Mouse (Mus musculus): ENCODE data around the gene Glt28d2. TPM values are rescaled to one million over a fixed set of nuclear protein-coding genes. Genes with fewer than 3 reads are reported as not detected.

Gene Glt28d2
- polyA plus RNA-seq (2015; fragmentation: Nextera tagmentation; extraction: Ambion mirVana), result 4.5 and 5.0 TPM in 2 replicates

DNA sequence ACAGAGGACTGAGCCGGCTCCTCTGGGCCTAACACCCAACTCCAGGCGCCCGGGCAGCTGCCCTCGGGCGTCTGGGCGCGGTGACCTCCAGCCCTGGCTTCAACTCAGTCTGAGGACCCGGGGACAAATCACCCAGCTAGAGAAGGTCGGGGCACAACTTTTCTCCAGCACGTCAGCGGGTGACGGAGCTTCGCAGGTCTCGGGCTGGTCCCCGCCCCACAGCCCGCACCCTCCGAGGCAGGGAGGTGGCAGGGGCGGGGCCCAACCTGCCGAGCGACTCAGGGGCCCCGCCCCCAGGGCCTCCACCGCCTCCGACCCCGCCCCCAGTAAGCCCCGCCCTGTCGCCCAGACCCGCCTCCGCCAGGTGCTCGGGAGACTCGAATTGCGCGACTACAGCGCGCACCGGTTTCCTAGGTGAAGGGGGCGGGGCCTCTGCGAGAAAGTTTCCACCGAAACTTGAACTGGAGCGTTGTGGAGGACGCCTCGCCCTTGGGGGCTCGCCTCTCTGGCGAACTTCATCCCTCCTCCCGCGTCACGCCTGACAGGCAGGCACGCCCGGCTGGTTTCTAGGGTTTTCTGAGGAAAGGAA lies at the start of gene Glt28d2, which contains the start of gene Gm37240:
Glt28d2 (minus strand) TSS at position 278 of the 589 bp plus-strand sequence.
Gm37240 (minus strand) TSS at position 280 of the 589 bp plus-strand sequence.
- DNase-seq (ENCODE audit: low spot score) (peak; percentile 95), ATAC-seq (replicated peaks; ENCODE audit: low FRiP score, low read depth) (peak; percentile 95)
- Histone ChIP-seq H3K4me1 (replicated peaks; ENCODE audit: insufficient read depth, low read length) (0 out of 2 replicates have a peak, but pooled peaks cover 3% of the 10 kb centered on the region), H3K36me3 (ENCODE audit: insufficient read depth, low read length) (no peaks in the 10 kb centered on the region), H3K9ac (ENCODE audit: low read depth, low read length) (peak within 1 kb of the TSS; percentile 78), H3K9me3 (replicated peaks; ENCODE audit: low read length) (no peaks in the 10 kb centered on the region), H3K4me2 (ENCODE audit: low read length) (peak within 1 kb of the TSS; percentile 84), H3K27ac (peak within 1 kb of the TSS; percentile 81), H3K27me3 (ENCODE audit: insufficient read depth, low read length) (no peaks in the 10 kb centered on the region), H3K4me3 (replicated peaks; ENCODE audit: low read depth, low read length) (peak within 1 kb of the TSS; percentile 61)
- no peak for TF ChIP-seq CTCF (IDR thresholded peaks at IDR 0.05; ENCODE audit: low read depth)
- under 1% methylated on average over 48 of the region's 48 CpGs for WGBS

GRCm38 (mm10) chr3:85933586-85933985 lies 46.3 kb upstream of the Glt28d2 start:
- Histone ChIP-seq H3K9me3 (replicated peaks; ENCODE audit: low read length) (no peaks in the 10 kb centered on the region), H3K36me3 (ENCODE audit: insufficient read depth, low read length) (no peaks in the 10 kb centered on the region), H3K4me1 (replicated peaks; ENCODE audit: insufficient read depth, low read length) (no peaks in the 10 kb centered on the region), H3K27ac (no peak overlapping the region), H3K4me3 (replicated peaks; ENCODE audit: low read depth, low read length) (no peak overlapping the region), H3K4me2 (ENCODE audit: low read length) (no peak overlapping the region), H3K27me3 (ENCODE audit: insufficient read depth, low read length) (no peaks in the 10 kb centered on the region), H3K9ac (ENCODE audit: low read depth, low read length) (no peak overlapping the region)
- DNase-seq (ENCODE audit: low spot score) (no peak), ATAC-seq (replicated peaks; ENCODE audit: low FRiP score, low read depth) (no peak)
- TF ChIP-seq CTCF (IDR thresholded peaks at IDR 0.05; ENCODE audit: low read depth), result no peak
- WGBS, result 93% methylated on average over 5 of the region's 5 CpGs

- Histone ChIP-seq H3K27ac (no peak overlapping the region), H3K9me3 (replicated peaks; ENCODE audit: low read length) (no peaks in the 10 kb centered on the region), H3K9ac (ENCODE audit: low read depth, low read length) (no peak overlapping the region), H3K27me3 (ENCODE audit: insufficient read depth, low read length) (no peaks in the 10 kb centered on the region), H3K4me2 (ENCODE audit: low read length) (no peak overlapping the region), H3K36me3 (ENCODE audit: insufficient read depth, low read length) (no peaks in the 10 kb centered on the region), H3K4me3 (replicated peaks; ENCODE audit: low read depth, low read length) (no peak overlapping the region), H3K4me1 (replicated peaks; ENCODE audit: insufficient read depth, low read length) (no peaks in the 10 kb centered on the region)
- ATAC-seq (replicated peaks; ENCODE audit: low FRiP score, low read depth) (no peak), DNase-seq (ENCODE audit: low spot score) (no peak)
- TF ChIP-seq CTCF (IDR thresholded peaks at IDR 0.05; ENCODE audit: low read depth), result no peak
- WGBS, result 72% methylated on average over 6 of the region's 6 CpGs
Measured at GRCm38 (mm10) chr3:85931859-85932258, 44.5 kb upstream of the Glt28d2 start.

- no peak overlapping the region for H3K9ac ChIP-seq (ENCODE audit: low read depth, low read length)
- TF ChIP-seq CTCF (IDR thresholded peaks at IDR 0.05; ENCODE audit: low read depth), result no peak
- ATAC-seq (replicated peaks; ENCODE audit: low FRiP score, low read depth) (no peak), DNase-seq (ENCODE audit: low spot score) (peak; percentile 35)
- no peaks in the 10 kb centered on the region for H3K4me1 ChIP-seq (replicated peaks; ENCODE audit: insufficient read depth, low read length)
- no peak overlapping the region for H3K27ac ChIP-seq
- no peaks in the 10 kb centered on the region for H3K36me3 ChIP-seq (ENCODE audit: insufficient read depth, low read length)
- no peak overlapping the region for H3K4me2 ChIP-seq (ENCODE audit: low read length)
- no peaks in the 10 kb centered on the region for H3K27me3 ChIP-seq (ENCODE audit: insufficient read depth, low read length)
- H3K9me3 ChIP-seq (replicated peaks; ENCODE audit: low read length), result no peaks in the 10 kb centered on the region
- no peak overlapping the region for H3K4me3 ChIP-seq (replicated peaks; ENCODE audit: low read depth, low read length)
- WGBS, result 41% methylated on average over 11 of the region's 11 CpGs
Measured at GRCm38 (mm10) chr3:85930671-85931255, 43.4 kb upstream of the Glt28d2 start.

DNA sequence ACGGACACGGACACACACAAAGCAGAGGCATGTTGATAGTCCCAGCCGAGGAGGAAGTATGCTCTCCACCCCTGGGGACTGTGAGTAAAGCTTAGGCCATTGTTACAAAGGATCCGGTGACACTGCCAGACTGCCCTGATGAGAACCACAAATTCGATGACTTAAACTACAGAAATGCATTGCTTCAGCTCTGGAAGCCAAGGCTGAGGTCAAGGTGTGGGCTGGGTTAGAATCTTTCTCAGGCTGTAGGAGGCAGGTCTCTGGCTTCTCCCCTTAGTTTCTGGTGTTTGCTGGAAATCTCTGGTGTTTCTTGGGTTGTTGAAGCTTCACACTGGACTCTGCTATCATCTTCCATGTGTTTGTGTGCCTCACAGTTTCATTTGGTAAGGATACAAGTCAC lies 42.4 kb upstream of the Glt28d2 start:
- H3K4me3 ChIP-seq (replicated peaks; ENCODE audit: low read depth, low read length), result no peak overlapping the region
- no peaks in the 10 kb centered on the region for H3K4me1 ChIP-seq (replicated peaks; ENCODE audit: insufficient read depth, low read length)
- no peaks in the 10 kb centered on the region for H3K27me3 ChIP-seq (ENCODE audit: insufficient read depth, low read length)
- 74% methylated on average over 5 of the region's 5 CpGs for WGBS
- H3K9me3 ChIP-seq (replicated peaks; ENCODE audit: low read length), result no peaks in the 10 kb centered on the region
- H3K36me3 ChIP-seq (ENCODE audit: insufficient read depth, low read length), result no peaks in the 10 kb centered on the region
- H3K27ac ChIP-seq, result no peak overlapping the region
- H3K9ac ChIP-seq (ENCODE audit: low read depth, low read length), result no peak overlapping the region
- no peak overlapping the region for H3K4me2 ChIP-seq (ENCODE audit: low read length)
- no peak for DNase-seq (ENCODE audit: low spot score)
- no peak for ATAC-seq (replicated peaks; ENCODE audit: low FRiP score, low read depth)
- no peak for TF ChIP-seq CTCF (IDR thresholded peaks at IDR 0.05; ENCODE audit: low read depth)

DNA sequence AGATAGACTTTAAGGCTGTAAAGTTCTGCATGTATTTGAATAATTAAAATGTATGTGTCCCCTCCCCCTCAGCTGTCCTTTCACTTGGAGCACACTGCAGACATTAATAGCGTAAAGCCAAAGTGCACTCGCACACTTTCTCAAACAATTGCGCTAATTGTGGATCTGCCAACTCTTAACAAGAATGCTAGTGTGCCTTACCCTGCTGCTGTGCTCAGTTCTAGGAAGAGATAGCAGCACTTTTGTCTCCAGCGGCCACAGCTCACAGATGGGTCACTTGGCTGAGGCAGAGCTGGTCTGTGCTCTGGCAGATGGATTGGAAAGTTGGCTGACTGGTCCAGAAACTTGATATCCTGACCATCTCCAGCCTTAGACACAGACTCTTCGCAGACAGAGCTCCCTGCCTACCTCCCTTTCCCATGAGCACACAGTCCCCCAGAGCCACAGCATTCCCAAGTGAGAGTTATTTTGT lies 40.9 kb upstream of the Glt28d2 start:
- H3K4me2 ChIP-seq (ENCODE audit: low read length), result no peak overlapping the region
- H3K36me3 ChIP-seq (ENCODE audit: insufficient read depth, low read length), result no peaks in the 10 kb centered on the region
- H3K4me3 ChIP-seq (replicated peaks; ENCODE audit: low read depth, low read length), result no peak overlapping the region
- DNase-seq (ENCODE audit: low spot score) (no peak), ATAC-seq (replicated peaks; ENCODE audit: low FRiP score, low read depth) (no peak)
- no peaks in the 10 kb centered on the region for H3K4me1 ChIP-seq (replicated peaks; ENCODE audit: insufficient read depth, low read length)
- no peak overlapping the region for H3K9ac ChIP-seq (ENCODE audit: low read depth, low read length)
- no peaks in the 10 kb centered on the region for H3K9me3 ChIP-seq (replicated peaks; ENCODE audit: low read length)
- TF ChIP-seq CTCF (IDR thresholded peaks at IDR 0.05; ENCODE audit: low read depth), result no peak
- H3K27me3 ChIP-seq (ENCODE audit: insufficient read depth, low read length), result no peaks in the 10 kb centered on the region
- H3K27ac ChIP-seq, result no peak overlapping the region
- 76% methylated on average over 5 of the region's 5 CpGs for WGBS

Data from kidney, postnatal 0 days (tissue).